Mouse (Mus musculus): ENCODE measurements around the gene St3gal5. TPM values are rescaled to one million over a fixed set of nuclear protein-coding genes. Genes with fewer than 3 reads are reported as not detected.
A peak's percentile ranks its signal among the peaks of the same experiment; 100 is the strongest.

The St3gal5 gene
- polyA plus RNA-seq, 1 experiment from 2014 or later: 14.1 TPM

GRCm38 (mm10) chr6:72196660-72197059 is 99.3 kb downstream of the St3gal5 start:
- Histone ChIP-seq H3K4me3 (replicated peaks; ENCODE audit: low read depth, low read length) (no peak overlapping the region), H3K4me1 (replicated peaks; ENCODE audit: insufficient read depth, low read length) (0 out of 2 replicates have a peak, but pooled peaks cover 5% of the 10 kb centered on the region), H3K4me2 (ENCODE audit: low read length) (no peak overlapping the region), H3K27ac (no peak overlapping the region), H3K9me3 (replicated peaks; ENCODE audit: low read length) (no peaks in the 10 kb centered on the region), H3K27me3 (ENCODE audit: insufficient read depth, low read length) (no peaks in the 10 kb centered on the region), H3K36me3 (ENCODE audit: insufficient read depth, low read length) (no peaks in the 10 kb centered on the region), H3K9ac (ENCODE audit: low read depth, low read length) (no peak overlapping the region)
- DNase-seq (ENCODE audit: low spot score) (no peak), ATAC-seq (replicated peaks; ENCODE audit: low FRiP score, low read depth) (no peak)
- TF ChIP-seq CTCF (IDR thresholded peaks at IDR 0.05; ENCODE audit: low read depth): no peak
- 66% methylated on average over 3 of the region's 3 CpGs for WGBS

DNA sequence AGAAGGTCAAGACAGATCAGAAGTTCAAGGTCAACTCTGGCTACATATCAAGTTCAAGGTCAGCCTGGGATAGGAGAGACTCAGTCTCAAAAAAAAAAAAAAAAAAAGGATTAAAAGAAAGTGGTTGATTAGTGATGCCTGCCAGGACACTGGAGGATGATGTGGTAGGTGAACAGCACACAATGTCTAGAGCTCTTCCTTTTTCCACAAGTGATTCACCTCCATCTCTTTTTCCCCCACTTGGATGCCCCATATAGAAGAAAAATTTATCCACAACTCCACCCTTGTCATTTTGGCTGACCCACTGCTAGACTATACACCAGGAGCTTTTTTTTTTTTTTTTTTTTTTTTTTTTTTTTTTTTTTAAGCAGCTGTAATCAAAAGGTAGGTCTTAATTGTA is 100.1 kb downstream of the St3gal5 start:
- Histone ChIP-seq H3K36me3 (ENCODE audit: insufficient read depth, low read length) (no peaks in the 10 kb centered on the region), H3K4me3 (replicated peaks; ENCODE audit: low read depth, low read length) (no peak overlapping the region), H3K9ac (ENCODE audit: low read depth, low read length) (no peak overlapping the region), H3K9me3 (replicated peaks; ENCODE audit: low read length) (no peaks in the 10 kb centered on the region), H3K4me2 (ENCODE audit: low read length) (no peak overlapping the region), H3K27ac (no peak overlapping the region), H3K4me1 (replicated peaks; ENCODE audit: insufficient read depth, low read length) (0 out of 2 replicates have a peak, but pooled peaks cover 5% of the 10 kb centered on the region), H3K27me3 (ENCODE audit: insufficient read depth, low read length) (no peaks in the 10 kb centered on the region)
- DNase-seq (ENCODE audit: low spot score) (no peak), ATAC-seq (replicated peaks; ENCODE audit: low FRiP score, low read depth) (no peak)
- no peak for TF ChIP-seq CTCF (IDR thresholded peaks at IDR 0.05; ENCODE audit: low read depth)

- Histone ChIP-seq H3K27me3 (ENCODE audit: insufficient read depth, low read length) (no peaks in the 10 kb centered on the region), H3K4me1 (replicated peaks; ENCODE audit: insufficient read depth, low read length) (0 out of 2 replicates have a peak, but pooled peaks cover 5% of the 10 kb centered on the region), H3K4me3 (replicated peaks; ENCODE audit: low read depth, low read length) (no peak overlapping the region), H3K9me3 (replicated peaks; ENCODE audit: low read length) (no peaks in the 10 kb centered on the region), H3K9ac (ENCODE audit: low read depth, low read length) (no peak overlapping the region), H3K4me2 (ENCODE audit: low read length) (no peak overlapping the region), H3K36me3 (ENCODE audit: insufficient read depth, low read length) (no peaks in the 10 kb centered on the region), H3K27ac (0 out of 2 replicates have a peak overlapping the region, but pooled peaks have one; percentile 25)
- 53% methylated on average over 11 of the region's 11 CpGs for WGBS
- ATAC-seq (replicated peaks; ENCODE audit: low FRiP score, low read depth) (no peak), DNase-seq (ENCODE audit: low spot score) (peak; percentile 46)
- no peak for TF ChIP-seq CTCF (IDR thresholded peaks at IDR 0.05; ENCODE audit: low read depth)
Observed at GRCm38 (mm10) chr6:72200595-72201256, 103.3 kb downstream of the St3gal5 start.

GRCm38 (mm10) chr6:72202732-72203131 is 105.3 kb downstream of the St3gal5 start:
- Histone ChIP-seq H3K4me3 (replicated peaks; ENCODE audit: low read depth, low read length) (no peak overlapping the region), H3K27ac (no peak overlapping the region), H3K4me1 (replicated peaks; ENCODE audit: insufficient read depth, low read length) (0 out of 2 replicates have a peak, but pooled peaks cover 5% of the 10 kb centered on the region), H3K9me3 (replicated peaks; ENCODE audit: low read length) (no peaks in the 10 kb centered on the region), H3K4me2 (ENCODE audit: low read length) (no peak overlapping the region), H3K36me3 (ENCODE audit: insufficient read depth, low read length) (peaks cover 6% of the 10 kb centered on the region; the same call in 1 of the 2 replicates), H3K27me3 (ENCODE audit: insufficient read depth, low read length) (no peaks in the 10 kb centered on the region), H3K9ac (ENCODE audit: low read depth, low read length) (no peak overlapping the region)
- no peak for ATAC-seq (replicated peaks; ENCODE audit: low FRiP score, low read depth)
- DNase-seq (ENCODE audit: low spot score): no peak
- 79% methylated on average over 5 of the region's 5 CpGs for WGBS
- TF ChIP-seq CTCF (IDR thresholded peaks at IDR 0.05; ENCODE audit: low read depth): no peak

- no peak overlapping the region for H3K4me2 ChIP-seq (ENCODE audit: low read length)
- no peak for TF ChIP-seq CTCF (IDR thresholded peaks at IDR 0.05; ENCODE audit: low read depth)
- no peak overlapping the region for H3K4me3 ChIP-seq (replicated peaks; ENCODE audit: low read depth, low read length)
- peaks cover 6% of the 10 kb centered on the region; the same call in 1 of the 2 replicates for H3K36me3 ChIP-seq (ENCODE audit: insufficient read depth, low read length)
- H3K9ac ChIP-seq (ENCODE audit: low read depth, low read length): no peak overlapping the region
- WGBS: 57% methylated on average over 5 of the region's 5 CpGs
- H3K9me3 ChIP-seq (replicated peaks; ENCODE audit: low read length): no peaks in the 10 kb centered on the region
- no peak overlapping the region for H3K27ac ChIP-seq
- no peak for ATAC-seq (replicated peaks; ENCODE audit: low FRiP score, low read depth)
- H3K4me1 ChIP-seq (replicated peaks; ENCODE audit: insufficient read depth, low read length): 0 out of 2 replicates have a peak, but pooled peaks cover 5% of the 10 kb centered on the region
- H3K27me3 ChIP-seq (ENCODE audit: insufficient read depth, low read length): no peaks in the 10 kb centered on the region
- no peak for DNase-seq (ENCODE audit: low spot score)
Observed at GRCm38 (mm10) chr6:72203279-72203678, 105.9 kb downstream of the St3gal5 start.

Other genes starting within 250 kb of the St3gal5 start
- gene Ptcd3, start 188.8 kb upstream of the St3gal5 start, polyA plus RNA-seq (2015; fragmentation: Nextera tagmentation; extraction: Ambion mirVana): 61.3 and 66.4 TPM in 2 replicates
- gene Polr1a, start 188.5 kb upstream of the St3gal5 start, polyA plus RNA-seq (2015; fragmentation: Nextera tagmentation; extraction: Ambion mirVana): 17.5 and 18.3 TPM in 2 replicates
- gene Atoh8, start 138.0 kb downstream of the St3gal5 start, polyA plus RNA-seq (2015; fragmentation: Nextera tagmentation; extraction: Ambion mirVana): 18.0 and 20.8 TPM in 2 replicates
- gene Sftpb, start 207.0 kb downstream of the St3gal5 start, polyA plus RNA-seq (2015; fragmentation: Nextera tagmentation; extraction: Ambion mirVana): not detected in 2 replicates
- gene Usp39, start 247.6 kb downstream of the St3gal5 start, polyA plus RNA-seq (2015; fragmentation: Nextera tagmentation; extraction: Ambion mirVana): 35.6 and 37.2 TPM in 2 replicates
- 21.8 and 24.4 TPM in 2 replicates for gene 0610030E20Rik, start 249.7 kb downstream of the St3gal5 start, polyA plus RNA-seq (2015; fragmentation: Nextera tagmentation; extraction: Ambion mirVana)